Mouse (Mus musculus) C2C12 (cell line): ENCODE data around the gene Asb7.

Experiments used
- CEBPB ChIP-seq: IDR thresholded peaks from one replicate; pipeline ENCODE4 v1.6.1; 2011; ENCODE audit warnings: low read depth, mild to moderate bottlenecking, control low read depth, moderate library complexity
- CTCF ChIP-seq: IDR thresholded peaks from one replicate; pipeline ENCODE4 v1.5.1; 2011; ENCODE audit not compliant: control insufficient read depth, insufficient read depth, insufficient read length
- FOSL1 ChIP-seq: IDR thresholded peaks from one replicate; pipeline ENCODE4 v1.8.0; 2011; ENCODE audit warnings: mild to moderate bottlenecking, low read length; ENCODE audit not compliant: poor library complexity, insufficient read depth, severe bottlenecking
- MAX ChIP-seq: IDR thresholded peaks from one replicate; pipeline ENCODE4 v1.6.1; 2011; ENCODE audit warnings: mild to moderate bottlenecking, control low read depth
- MYOD1 ChIP-seq: IDR thresholded peaks from one replicate; pipeline ENCODE4 v1.6.1; 2011; ENCODE audit warnings: low read depth; ENCODE audit not compliant: control insufficient read depth, insufficient read length
- MYOG ChIP-seq: IDR thresholded peaks from one replicate; pipeline ENCODE4 v1.6.1; 2011; ENCODE audit not compliant: control insufficient read depth, insufficient read length; ENCODE audit errors: extremely low read depth
- USF1 ChIP-seq: IDR thresholded peaks from one replicate; pipeline ENCODE4 v1.6.1; 2011; ENCODE audit warnings: low read depth, mild to moderate bottlenecking, control low read depth, moderate library complexity

DNA sequence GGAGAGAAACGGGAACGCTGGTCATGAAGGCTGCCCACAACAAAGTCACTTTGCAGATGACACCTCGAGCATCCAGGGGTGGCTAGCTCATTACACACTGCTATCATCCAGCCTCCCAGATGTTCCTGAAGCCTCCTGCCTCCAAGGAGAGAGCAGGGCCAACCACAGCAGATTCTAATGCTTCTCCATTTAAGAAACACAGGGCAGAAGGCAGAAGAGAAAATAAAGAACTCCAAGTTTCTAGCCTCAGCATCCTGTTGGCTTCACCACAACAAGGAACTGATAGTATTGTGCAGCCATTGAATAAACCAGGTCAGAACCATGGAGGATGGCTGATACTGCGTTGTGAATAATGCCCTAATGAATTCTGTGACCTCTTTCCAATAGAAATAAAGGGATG lies 60.0 kb downstream of the Asb7 start:
- no peak for TF ChIP-seq CTCF
- no peak for TF ChIP-seq MAX
- TF ChIP-seq CEBPB: no peak
- TF ChIP-seq USF1: no peak
- no peak for TF ChIP-seq MYOD1
- no peak for TF ChIP-seq MYOG
- no peak for TF ChIP-seq FOSL1
